Mouse (Mus musculus) kidney, adult 2 months (tissue): ENCODE results near the gene Hip1.

ENCODE experiments used
- CTCF ChIP-seq: fragments of 200-500 bp; conservative IDR thresholded peaks from 2 replicates; pipeline ENCODE4 v1.5.1; 2011; ENCODE audit warnings: low read depth, mild to moderate bottlenecking, control low read depth, low read length, moderate library complexity, mixed read lengths; ENCODE audit not compliant: insufficient read depth, insufficient read length
- POLR2A ChIP-seq: fragments of 200-500 bp; IDR thresholded peaks from one replicate; pipeline ENCODE4 v1.6.1; 2011; ENCODE audit warnings: low read depth, low read length, control low read depth

DNA sequence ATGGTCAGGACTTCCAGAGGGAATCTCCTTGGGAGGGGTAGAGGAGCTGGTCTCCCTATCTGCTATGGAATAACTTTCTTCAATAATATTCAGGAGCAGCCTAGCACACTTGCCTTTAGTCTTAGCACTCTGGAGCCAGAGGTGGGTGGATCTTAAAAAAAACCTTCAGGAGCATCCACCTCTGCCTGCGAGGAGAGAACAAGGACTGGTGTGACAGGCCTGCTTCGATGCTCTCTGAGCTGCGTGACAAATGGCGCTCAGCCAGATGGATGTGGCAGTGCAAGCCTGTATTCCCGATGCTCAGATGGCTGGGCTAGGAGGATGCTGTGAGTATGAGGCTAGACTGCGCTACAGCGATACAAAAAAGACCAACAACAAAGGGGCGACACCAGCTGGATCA is 93.8 kb downstream of the Hip1 start:
- TF ChIP-seq CTCF (no peak), POLR2A (no peak)
